Mouse (Mus musculus): ENCODE data around the gene Noct. TPM values are rescaled to one million over a fixed set of nuclear protein-coding genes. Genes with fewer than 3 reads are reported as not detected.
"Not testable (repeated sequence)": the region's sequence is repeated elsewhere in the genome, so short reads cannot be mapped to it uniquely, and the experiment has no call there.

The Noct gene
- 32.0 and 35.6 TPM in 2 replicates for polyA plus RNA-seq (2015; fragmentation: Nextera tagmentation; extraction: Ambion mirVana)

DNA sequence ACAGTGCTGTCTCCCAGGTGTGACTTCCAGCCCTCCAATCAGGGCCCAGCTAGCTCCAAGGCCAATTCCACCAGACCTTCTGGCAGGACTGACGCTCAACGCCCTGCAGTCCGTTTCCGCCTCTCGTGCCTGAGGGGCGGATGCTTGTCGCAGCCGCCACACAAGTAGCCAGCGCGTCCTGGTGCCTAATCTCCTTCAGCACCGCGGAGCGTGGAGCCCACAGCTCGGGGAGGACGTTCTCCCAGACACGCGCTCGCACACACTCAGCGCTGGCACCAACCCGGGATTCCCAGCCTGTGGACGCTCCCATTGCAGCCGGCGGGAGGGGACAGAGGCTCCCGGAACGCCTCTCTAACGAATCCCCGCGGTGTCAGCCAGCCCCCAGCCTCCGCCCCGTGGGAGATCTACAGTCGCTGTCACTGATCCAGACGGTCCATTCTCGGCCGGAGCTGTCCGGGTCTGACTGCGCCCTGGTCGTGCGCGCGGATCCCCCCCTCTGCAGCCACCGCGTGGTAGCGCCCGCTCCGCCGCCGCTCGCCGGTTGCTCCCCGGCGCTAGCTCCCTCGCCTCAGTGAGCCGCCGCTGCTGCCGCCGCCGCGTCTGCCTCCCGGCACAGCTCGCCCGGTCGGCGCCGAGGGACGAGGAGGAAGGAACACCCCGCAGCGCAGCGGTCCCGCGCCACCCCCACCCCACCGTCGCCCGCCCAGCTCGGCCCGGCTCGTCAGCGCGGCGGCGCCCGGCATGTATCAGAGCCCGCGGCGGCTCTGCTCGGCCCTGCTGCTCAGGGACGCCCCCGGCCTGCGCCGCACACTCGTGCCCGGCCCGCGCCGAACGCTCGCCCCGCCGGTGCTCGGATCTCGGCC lies at the start of gene Noct:
Noct (plus strand) TSS at position 85 of the 863 bp plus-strand sequence.
- peaks cover 42% of the 10 kb centered on the region for H3K4me1 ChIP-seq
- no peaks in the 10 kb centered on the region for H3K27me3 ChIP-seq (replicated peaks)
- H3K4me3 ChIP-seq (replicated peaks), result peak within 1 kb of the TSS; percentile 83
- H3K4me2 ChIP-seq, result peak within 1 kb of the TSS; percentile 76
- no peaks in the 10 kb centered on the region for H3K36me3 ChIP-seq
- peak within 1 kb of the TSS; percentile 94 for H3K9ac ChIP-seq (replicated peaks)
- H3K9me3 ChIP-seq (replicated peaks), result no peaks in the 10 kb centered on the region
- H3K27ac ChIP-seq (replicated peaks), result peak within 1 kb of the TSS; percentile 100
- under 1% methylated on average over 100 of the region's 100 CpGs for WGBS
- ATAC-seq (ENCODE audit: low FRiP score), result peak; percentile 92

DNA sequence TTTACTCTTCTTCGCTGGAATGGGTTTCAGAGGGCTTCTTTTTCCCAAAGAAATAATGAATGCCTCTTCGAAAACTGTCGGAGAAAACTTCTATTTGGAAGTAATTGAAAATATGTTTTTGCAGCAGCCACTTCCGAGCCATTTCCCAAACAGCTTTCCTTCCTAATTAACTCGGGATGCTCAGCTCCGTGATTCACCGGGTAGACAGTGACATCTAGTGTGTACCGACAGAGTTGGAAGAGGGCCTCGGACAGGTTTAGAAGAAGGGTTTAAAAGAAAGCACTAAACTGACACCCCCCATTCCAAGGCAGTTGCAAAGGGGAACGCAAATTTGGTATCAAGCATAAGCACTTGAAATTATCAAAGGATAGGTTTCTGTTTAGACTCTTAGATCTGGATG lies 46.1 kb upstream of the Noct start:
- H3K27me3 ChIP-seq (replicated peaks), result no peaks in the 10 kb centered on the region
- H3K9ac ChIP-seq (replicated peaks), result no peak overlapping the region
- peaks cover 11% of the 10 kb centered on the region; the same call in 1 of the 2 replicates for H3K4me1 ChIP-seq
- no peak for ATAC-seq (ENCODE audit: low FRiP score)
- no peaks in the 10 kb centered on the region for H3K9me3 ChIP-seq (replicated peaks)
- no peaks in the 10 kb centered on the region for H3K36me3 ChIP-seq
- WGBS, result 33% methylated on average over 10 of the region's 10 CpGs
- H3K4me2 ChIP-seq, result no peak overlapping the region
- no peak overlapping the region for H3K4me3 ChIP-seq (replicated peaks)
- H3K27ac ChIP-seq (replicated peaks), result no peak overlapping the region

GRCm38 (mm10) chr3:51179460-51180146 lies 44.6 kb upstream of the Noct start:
- Histone ChIP-seq H3K36me3 (no peaks in the 10 kb centered on the region), H3K27me3 (replicated peaks) (no peaks in the 10 kb centered on the region), H3K4me3 (replicated peaks) (no peak overlapping the region), H3K9ac (replicated peaks) (no peak overlapping the region), H3K9me3 (replicated peaks) (no peaks in the 10 kb centered on the region), H3K4me1 (peaks cover 8% of the 10 kb centered on the region; the same call in 1 of the 2 replicates), H3K4me2 (no peak overlapping the region), H3K27ac (replicated peaks) (no peak overlapping the region)
- WGBS, result 80% methylated on average over 6 of the region's 6 CpGs
- ATAC-seq (ENCODE audit: low FRiP score), result peak; percentile 46; the same call in 1 of the 2 replicates

DNA sequence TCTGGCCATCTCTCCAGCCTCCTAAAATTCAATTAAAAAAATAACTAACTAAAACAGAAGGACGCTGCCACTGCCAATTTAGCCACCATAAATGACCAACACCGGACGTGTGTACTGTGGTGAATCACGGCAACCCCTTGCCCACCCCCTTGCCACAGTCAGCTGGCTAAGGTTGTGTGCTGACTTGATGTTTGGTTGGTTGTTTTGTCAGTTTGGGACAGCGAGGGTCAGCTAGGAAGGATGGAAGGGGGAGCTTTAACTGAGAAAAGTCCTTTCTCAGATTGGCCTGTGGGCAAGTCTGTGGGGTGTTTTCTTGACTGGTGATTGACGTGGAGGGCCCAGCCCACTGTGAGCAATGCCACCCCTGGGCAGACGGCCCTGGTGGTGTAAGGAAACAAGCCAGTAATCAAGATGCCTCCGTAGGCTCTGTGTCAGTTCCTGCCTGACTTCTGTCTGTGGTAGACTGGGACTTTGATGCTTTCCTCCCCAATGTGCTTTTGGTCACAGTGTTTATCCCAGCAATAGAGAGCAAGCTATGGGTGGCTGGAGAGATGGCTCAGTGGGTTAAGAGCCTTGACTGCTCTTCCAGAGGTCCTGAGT lies 43.8 kb upstream of the Noct start:
- no peak for ATAC-seq (ENCODE audit: low FRiP score)

DNA sequence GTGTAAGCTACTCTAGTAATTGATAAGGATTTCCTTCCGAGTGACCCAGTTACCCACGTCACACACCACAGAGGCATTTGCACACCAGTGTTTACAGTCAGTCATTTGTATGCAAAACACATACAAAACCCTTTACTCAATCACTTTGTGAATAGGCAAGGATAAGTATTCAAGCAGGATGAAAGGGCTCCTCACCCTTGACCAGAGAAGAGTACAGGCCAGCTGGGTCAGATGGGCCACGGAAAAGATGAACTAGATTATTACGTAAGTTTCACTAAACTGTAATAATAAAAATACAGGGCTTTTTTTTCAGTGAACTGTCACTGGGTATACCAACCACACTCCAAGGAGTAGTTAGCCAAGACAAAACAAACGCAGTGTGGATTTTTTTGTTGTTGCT lies 41.8 kb upstream of the Noct start:
- Histone ChIP-seq H3K4me1 (peaks cover 3% of the 10 kb centered on the region; the same call in 1 of the 2 replicates), H3K36me3 (no peaks in the 10 kb centered on the region), H3K9ac (replicated peaks) (no peak overlapping the region), H3K4me3 (replicated peaks) (no peak overlapping the region), H3K4me2 (no peak overlapping the region), H3K27ac (replicated peaks) (no peak overlapping the region), H3K9me3 (replicated peaks) (no peaks in the 10 kb centered on the region), H3K27me3 (replicated peaks) (no peaks in the 10 kb centered on the region)
- no peak for ATAC-seq (ENCODE audit: low FRiP score)
- 37% methylated on average over 5 of the region's 5 CpGs for WGBS

More for the DNA sequence above, 43.8 kb upstream of the Noct start:
- no peaks in the 10 kb centered on the region for H3K9me3 ChIP-seq (replicated peaks)
- no peak overlapping the region for H3K27ac ChIP-seq (replicated peaks)
- WGBS, result 78% methylated on average over 8 of the region's 8 CpGs
- no peak overlapping the region for H3K9ac ChIP-seq (replicated peaks)
- no peak overlapping the region for H3K4me2 ChIP-seq
- no peaks in the 10 kb centered on the region for H3K27me3 ChIP-seq (replicated peaks)
- H3K4me3 ChIP-seq (replicated peaks), result no peak overlapping the region
- peaks cover 3% of the 10 kb centered on the region; the same call in 1 of the 2 replicates for H3K4me1 ChIP-seq
- H3K36me3 ChIP-seq, result no peaks in the 10 kb centered on the region

DNA sequence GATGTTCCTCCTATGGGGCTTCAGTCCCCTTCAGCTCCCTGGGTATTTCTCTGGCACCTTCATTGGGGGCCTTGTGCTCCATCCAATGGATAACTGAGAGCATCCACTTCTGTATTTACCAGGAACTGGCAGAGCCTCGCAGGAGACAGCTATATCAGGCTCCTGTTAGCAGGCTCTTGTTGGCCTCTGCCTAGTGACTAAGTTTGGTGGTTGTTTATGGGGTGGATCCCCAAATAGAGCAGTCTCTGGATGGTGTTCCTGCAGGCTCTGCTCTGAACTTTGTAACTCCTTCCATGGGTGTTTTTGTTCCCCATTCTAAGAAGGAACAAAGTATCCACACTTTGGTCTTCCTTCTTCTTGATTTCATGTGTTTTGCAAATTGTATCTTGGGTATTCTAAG lies 40.7 kb upstream of the Noct start:
- H3K9ac ChIP-seq (replicated peaks); H3K27ac ChIP-seq (replicated peaks); H3K9me3 ChIP-seq (replicated peaks); H3K27me3 ChIP-seq (replicated peaks); H3K4me2 ChIP-seq; H3K36me3 ChIP-seq; H3K4me3 ChIP-seq (replicated peaks); H3K4me1 ChIP-seq; ATAC-seq (ENCODE audit: low FRiP score): not testable (repeated sequence)
- WGBS, result 92% methylated on average over 1 of the region's 1 CpGs

GRCm38 (mm10) chr3:51183967-51184366 lies 40.3 kb upstream of the Noct start:
- H3K4me3 ChIP-seq (replicated peaks); H3K4me2 ChIP-seq; H3K27me3 ChIP-seq (replicated peaks); ATAC-seq (ENCODE audit: low FRiP score); H3K27ac ChIP-seq (replicated peaks); H3K4me1 ChIP-seq; H3K9ac ChIP-seq (replicated peaks); H3K9me3 ChIP-seq (replicated peaks); H3K36me3 ChIP-seq: not testable (repeated sequence)
- 84% methylated on average over 3 of the region's 3 CpGs for WGBS

DNA sequence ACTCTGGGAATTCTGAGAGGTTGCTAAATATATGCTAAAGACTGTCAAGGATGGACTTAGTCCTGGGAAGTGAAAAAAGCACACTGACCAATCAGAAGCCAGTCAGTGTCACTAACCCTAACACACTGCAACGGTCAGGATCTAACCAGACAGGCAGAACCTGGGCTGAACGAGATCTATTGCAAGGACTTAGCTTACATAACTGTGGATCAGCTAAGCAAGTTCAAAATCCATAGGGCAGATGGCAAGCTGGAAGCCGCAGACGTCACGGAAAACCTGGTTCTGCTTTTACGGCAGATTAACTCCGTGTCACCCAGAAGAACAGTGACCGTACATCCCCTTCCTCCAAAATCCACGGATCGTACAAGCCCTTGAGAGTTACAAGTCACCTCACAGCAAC lies 39.5 kb upstream of the Noct start:
- ATAC-seq (ENCODE audit: low FRiP score), result no peak
- no peak overlapping the region for H3K4me3 ChIP-seq (replicated peaks)
- H3K36me3 ChIP-seq, result no peaks in the 10 kb centered on the region
- no peak overlapping the region for H3K4me2 ChIP-seq
- no peaks in the 10 kb centered on the region for H3K27me3 ChIP-seq (replicated peaks)
- no peak overlapping the region for H3K9ac ChIP-seq (replicated peaks)
- H3K4me1 ChIP-seq, result no peaks in the 10 kb centered on the region
- WGBS, result 82% methylated on average over 10 of the region's 10 CpGs
- no peaks in the 10 kb centered on the region for H3K9me3 ChIP-seq (replicated peaks)
- no peak overlapping the region for H3K27ac ChIP-seq (replicated peaks)

- H3K4me3 ChIP-seq (replicated peaks), result no peak overlapping the region
- H3K4me1 ChIP-seq, result no peaks in the 10 kb centered on the region
- no peak overlapping the region for H3K27ac ChIP-seq (replicated peaks)
- no peaks in the 10 kb centered on the region for H3K36me3 ChIP-seq
- no peak for ATAC-seq (ENCODE audit: low FRiP score)
- 90% methylated on average over 7 of the region's 7 CpGs for WGBS
- no peaks in the 10 kb centered on the region for H3K27me3 ChIP-seq (replicated peaks)
- no peak overlapping the region for H3K4me2 ChIP-seq
- no peaks in the 10 kb centered on the region for H3K9me3 ChIP-seq (replicated peaks)
- no peak overlapping the region for H3K9ac ChIP-seq (replicated peaks)
These were observed 38.8 kb upstream of the Noct start for GRCm38 (mm10) chr3:51185406-51185805.

DNA sequence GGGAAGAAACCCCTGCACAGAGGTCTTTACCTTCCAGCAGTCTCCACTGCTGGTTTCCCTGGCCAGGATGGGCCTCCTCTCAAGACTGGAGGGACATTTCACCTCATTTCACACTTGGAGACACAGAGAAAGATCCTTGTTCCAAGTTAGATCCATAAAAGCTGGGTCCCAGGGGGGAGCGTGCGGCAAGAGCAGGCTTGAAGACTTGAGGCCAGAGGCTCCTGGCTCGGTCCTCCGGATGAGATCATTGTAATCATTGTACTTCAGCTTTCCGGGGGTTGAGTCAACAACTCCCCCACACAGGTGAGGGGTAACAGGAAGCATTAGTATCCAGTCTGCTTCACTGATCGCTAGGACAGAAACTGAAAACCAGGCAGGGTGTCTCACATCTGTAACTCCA lies 30.2 kb upstream of the Noct start:
- peaks cover 8% of the 10 kb centered on the region; the same call in 1 of the 2 replicates for H3K4me1 ChIP-seq
- no peaks in the 10 kb centered on the region for H3K36me3 ChIP-seq
- no peak overlapping the region for H3K27ac ChIP-seq (replicated peaks)
- ATAC-seq (ENCODE audit: low FRiP score), result no peak
- 70% methylated on average over 6 of the region's 6 CpGs for WGBS
- H3K27me3 ChIP-seq (replicated peaks), result no peaks in the 10 kb centered on the region
- H3K9me3 ChIP-seq (replicated peaks), result no peaks in the 10 kb centered on the region
- no peak overlapping the region for H3K9ac ChIP-seq (replicated peaks)
- no peak overlapping the region for H3K4me2 ChIP-seq
- H3K4me3 ChIP-seq (replicated peaks), result no peak overlapping the region

- Histone ChIP-seq H3K27ac (replicated peaks) (no peak overlapping the region), H3K4me1 (peaks cover 8% of the 10 kb centered on the region; the same call in 1 of the 2 replicates), H3K4me2 (peak overlapping the region; percentile 36), H3K36me3 (no peaks in the 10 kb centered on the region), H3K4me3 (replicated peaks) (no peak overlapping the region), H3K9me3 (replicated peaks) (no peaks in the 10 kb centered on the region), H3K27me3 (replicated peaks) (no peaks in the 10 kb centered on the region), H3K9ac (replicated peaks) (no peak overlapping the region)
- ATAC-seq (ENCODE audit: low FRiP score), result no peak
- 60% methylated on average over 8 of the region's 8 CpGs for WGBS
These were observed 28.9 kb upstream of the Noct start for GRCm38 (mm10) chr3:51195321-51195720.

Measured in neural tube, embryonic 15.5 days (tissue).